Mouse (Mus musculus): Measurements from ENCODE around the gene Zfp446. TPM values are rescaled to one million over a fixed set of nuclear protein-coding genes. Genes with fewer than 3 reads are reported as not detected.

The Zfp446 gene
- polyA plus RNA-seq, 1 experiment: 1.7 TPM

DNA sequence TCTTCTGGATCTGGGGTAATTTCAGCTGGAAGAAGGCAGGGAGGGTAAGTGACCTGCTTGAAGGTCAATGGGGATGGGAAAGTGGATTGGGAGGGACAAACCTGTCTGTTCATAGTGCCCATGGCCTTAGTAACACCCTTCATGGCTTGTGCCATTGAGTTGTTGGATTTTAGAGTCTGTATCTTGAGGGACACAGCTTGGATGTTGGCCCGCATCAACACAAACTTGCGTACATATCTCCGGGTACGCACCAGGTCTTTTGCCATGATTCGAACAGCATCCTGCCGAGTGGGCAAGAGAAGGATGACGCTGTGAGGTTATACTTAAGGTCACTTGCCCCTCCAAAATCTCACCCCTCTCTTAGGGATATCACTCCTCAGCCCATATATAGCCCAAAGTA is 54.9 kb downstream of the Zfp446 start:
- H3K4me2 ChIP-seq (ENCODE audit: low read depth): no peak overlapping the region
- peaks cover 25% of the 10 kb centered on the region for H3K79me2 ChIP-seq (ENCODE audit: control insufficient read depth, insufficient read depth)
- no peaks in the 10 kb centered on the region for H3K27me3 ChIP-seq (ENCODE audit: control insufficient read depth, insufficient read depth, insufficient read length)
- H3ac ChIP-seq (ENCODE audit: control insufficient read depth, insufficient read length): no peak overlapping the region
- H3K36me3 ChIP-seq (ENCODE audit: control insufficient read depth, insufficient read depth): peaks cover 56% of the 10 kb centered on the region
- TF ChIP-seq POLR2AphosphoS2 (IDR thresholded peaks at IDR 0.05; ENCODE audit: insufficient read length, low read depth) (peak; percentile 48), MYOG (IDR thresholded peaks at IDR 0.05; ENCODE audit: control insufficient read depth in 1 of 3, insufficient read depth in 1 of 3, insufficient read length in 2 of 3, low read depth in 2 of 3) (no peak)
- no peak overlapping the region for H3K4me3 ChIP-seq

DNA sequence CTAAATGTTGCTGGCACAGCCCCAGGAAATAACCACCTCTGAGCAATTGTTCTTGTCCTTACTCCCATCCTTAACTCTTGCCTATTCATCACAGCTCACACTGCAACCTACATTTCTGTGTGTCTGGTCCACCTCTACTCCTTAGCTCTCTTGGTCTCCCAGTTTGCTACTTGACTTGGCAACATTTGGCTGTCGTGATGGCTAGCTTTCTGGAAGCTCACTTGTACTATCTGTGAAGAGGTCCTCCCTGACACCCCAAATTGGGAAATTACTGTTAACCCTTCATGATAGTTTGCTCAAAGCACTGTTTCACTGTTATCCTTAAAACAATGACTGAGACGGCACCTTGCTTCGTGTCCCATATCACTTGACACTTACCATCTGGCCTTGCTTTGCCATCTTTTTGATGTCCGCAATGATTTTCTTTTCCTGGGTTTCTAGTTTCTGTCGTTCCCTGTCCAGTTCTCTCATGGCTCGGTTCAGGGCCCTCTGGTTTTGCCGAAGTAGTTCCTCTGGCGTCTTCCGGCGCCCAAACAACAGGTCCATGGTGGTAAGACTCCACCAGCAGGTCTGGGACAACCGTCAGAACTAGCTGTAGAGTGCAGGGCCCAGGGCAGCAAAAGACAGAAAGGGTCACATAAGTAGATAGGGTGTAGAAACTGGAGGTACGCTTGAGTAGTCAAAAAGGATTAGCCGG is 56.0 kb downstream of the Zfp446 start:
- no peak for TF ChIP-seq MYOD1 (IDR thresholded peaks at IDR 0.05; ENCODE audit: control insufficient read depth in 1 of 3, insufficient read length in 2 of 3, low read depth in 2 of 3)
- TF ChIP-seq POLR2AphosphoS2 (IDR thresholded peaks at IDR 0.05; ENCODE audit: insufficient read length, low read depth): peak; percentile 27
- Histone ChIP-seq H3K27me3 (ENCODE audit: control insufficient read depth, insufficient read depth, insufficient read length) (no peaks in the 10 kb centered on the region), H3K4me2 (ENCODE audit: low read depth) (peak overlapping the region; percentile 98), H3K79me2 (ENCODE audit: control insufficient read depth, insufficient read depth) (peaks cover 21% of the 10 kb centered on the region), H3ac (ENCODE audit: control insufficient read depth, insufficient read length) (peak overlapping the region; percentile 48), H3K36me3 (ENCODE audit: control insufficient read depth, insufficient read depth) (peaks cover 47% of the 10 kb centered on the region), H3K4me3 (peak overlapping the region; percentile 81)

DNA sequence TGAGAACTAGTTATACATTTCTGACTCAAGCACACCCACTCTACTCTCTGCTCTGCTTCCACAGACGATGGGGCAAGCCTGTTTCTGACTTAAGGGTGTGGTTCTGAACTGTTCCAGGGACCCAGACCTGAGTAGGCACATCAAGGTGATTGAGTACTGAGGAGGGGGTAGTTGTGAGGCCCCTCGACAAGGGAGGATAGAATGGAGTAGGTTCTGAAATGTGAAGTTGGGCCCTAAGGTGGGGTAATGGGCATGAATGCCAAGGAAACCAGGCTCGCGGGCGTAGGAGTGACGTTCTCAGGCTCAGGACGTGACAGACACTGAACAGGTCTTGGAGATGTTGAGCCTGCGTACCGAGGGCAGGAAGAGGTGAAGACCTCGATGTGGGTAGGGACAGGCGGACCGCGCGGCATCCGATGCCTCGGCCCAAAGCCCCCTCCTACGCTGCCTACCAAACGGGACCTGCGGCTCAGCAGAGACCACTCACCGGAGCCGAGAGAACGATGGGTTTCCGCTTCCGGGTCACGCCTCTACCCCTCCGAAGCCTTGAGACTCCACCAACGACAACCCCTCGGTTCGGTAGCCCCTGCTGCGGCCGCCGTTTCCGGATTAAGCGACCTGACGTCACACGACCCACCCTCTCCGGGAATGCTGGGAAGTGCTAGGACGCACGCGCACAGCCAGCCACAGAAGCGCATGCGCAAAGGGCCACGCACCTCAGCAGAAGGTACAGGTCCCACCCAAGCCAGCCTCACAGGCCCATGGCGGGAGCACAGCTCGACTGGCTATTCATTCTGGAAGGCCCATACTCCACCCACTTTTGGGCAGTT is 56.7 kb downstream of the Zfp446 start, which contains the start of gene Chmp2a:
TSS of gene Chmp2a (minus strand) at position 660 of the 830 bp plus-strand sequence.
- no peak for TF ChIP-seq CEBPB (IDR thresholded peaks at IDR 0.05; ENCODE audit: insufficient read depth, poor library complexity, severe bottlenecking)
- TF ChIP-seq USF1 (IDR thresholded peaks at IDR 0.05; ENCODE audit: low read depth): no peak
- TF ChIP-seq REST (IDR thresholded peaks at IDR 0.05; ENCODE audit: insufficient read depth, insufficient read length): no peak
- TF ChIP-seq MAX (IDR thresholded peaks at IDR 0.05; ENCODE audit: low read depth): no peak
- peak in 1 of 3 experiments; percentile 25 for TF ChIP-seq MYOG (IDR thresholded peaks at IDR 0.05; ENCODE audit: control insufficient read depth in 1 of 3, insufficient read depth in 1 of 3, insufficient read length in 2 of 3, low read depth in 2 of 3)
- peak; percentile 100 for TF ChIP-seq POLR2AphosphoS2 (IDR thresholded peaks at IDR 0.05; ENCODE audit: insufficient read length, low read depth)
- peak; percentile 93 for TF ChIP-seq POLR2A (IDR thresholded peaks at IDR 0.05; ENCODE audit: insufficient read length, low read depth)
- peak in 1 of 3 experiments; percentile 16 for TF ChIP-seq MYOD1 (IDR thresholded peaks at IDR 0.05; ENCODE audit: control insufficient read depth in 1 of 3, insufficient read length in 2 of 3, low read depth in 2 of 3)
- peak; percentile 67 for TF ChIP-seq SRF (IDR thresholded peaks at IDR 0.05; ENCODE audit: control insufficient read depth, insufficient read length, low read depth)
- peak within 1 kb of the TSS; percentile 48 for H3ac ChIP-seq (ENCODE audit: control insufficient read depth, insufficient read length)
- peaks cover 21% of the 10 kb centered on the region for H3K79me2 ChIP-seq (ENCODE audit: control insufficient read depth, insufficient read depth)
- H3K36me3 ChIP-seq (ENCODE audit: control insufficient read depth, insufficient read depth): peaks cover 41% of the 10 kb centered on the region
- H3K4me3 ChIP-seq: peak within 1 kb of the TSS; percentile 81
- H3K4me2 ChIP-seq (ENCODE audit: low read depth): peak within 1 kb of the TSS; percentile 98
- H3K27me3 ChIP-seq (ENCODE audit: control insufficient read depth, insufficient read depth, insufficient read length): no peaks in the 10 kb centered on the region

Other genes starting within 250 kb of the Zfp446 start
- not detected for gene Vmn2r56, start 242.8 kb upstream of the Zfp446 start, polyA plus RNA-seq (2012; fragmentation: generic; extraction: Trizol)
- gene Zscan18, start 174.2 kb upstream of the Zfp446 start, polyA plus RNA-seq (2012; fragmentation: generic; extraction: Trizol): 0.22 TPM
- 1.0 TPM for gene Zfp329, start 159.0 kb upstream of the Zfp446 start, polyA plus RNA-seq (2012; fragmentation: generic; extraction: Trizol)
- 11.4 TPM for gene Zfp110, start 143.1 kb upstream of the Zfp446 start, polyA plus RNA-seq (2012; fragmentation: generic; extraction: Trizol)
- gene Zfp128, start 96.7 kb upstream of the Zfp446 start, polyA plus RNA-seq (2012; fragmentation: generic; extraction: Trizol): 1.2 TPM
- 3.1 TPM for gene Zscan22, start 80.0 kb upstream of the Zfp446 start, polyA plus RNA-seq (2012; fragmentation: generic; extraction: Trizol)
- gene Rps5, start 55.6 kb upstream of the Zfp446 start, polyA plus RNA-seq (2012; fragmentation: generic; extraction: Trizol): 2,432 TPM
- 0.91 TPM for gene Rnf225, start 50.4 kb upstream of the Zfp446 start, polyA plus RNA-seq (2012; fragmentation: generic; extraction: Trizol)
- gene Zfp324, start 12.0 kb upstream of the Zfp446 start, polyA plus RNA-seq (2012; fragmentation: generic; extraction: Trizol): 1.9 TPM
- not detected for gene Slc27a5, start 20.3 kb downstream of the Zfp446 start, polyA plus RNA-seq (2012; fragmentation: generic; extraction: Trizol)
- gene Trim28, start 21.3 kb downstream of the Zfp446 start, polyA plus RNA-seq (2012; fragmentation: generic; extraction: Trizol): 252 TPM
- 8.2 TPM for gene Zbtb45, start 32.2 kb downstream of the Zfp446 start, polyA plus RNA-seq (2012; fragmentation: generic; extraction: Trizol)
- 189 TPM for gene Chmp2a, start 57.0 kb downstream of the Zfp446 start, polyA plus RNA-seq (2012; fragmentation: generic; extraction: Trizol)
- 227 TPM for gene Ube2m, start 60.4 kb downstream of the Zfp446 start, polyA plus RNA-seq (2012; fragmentation: generic; extraction: Trizol)
- gene Mzf1, start 76.9 kb downstream of the Zfp446 start, polyA plus RNA-seq (2012; fragmentation: generic; extraction: Trizol): 0.37 TPM
- gene Vmn1r85, start 117.3 kb downstream of the Zfp446 start, polyA plus RNA-seq (2012; fragmentation: generic; extraction: Trizol): not detected
- not detected for gene Vmn1r86, start 142.1 kb downstream of the Zfp446 start, polyA plus RNA-seq (2012; fragmentation: generic; extraction: Trizol)
- not detected for gene Vmn1r87, start 162.3 kb downstream of the Zfp446 start, polyA plus RNA-seq (2012; fragmentation: generic; extraction: Trizol)
- gene Vmn1r88, start 181.7 kb downstream of the Zfp446 start, polyA plus RNA-seq (2012; fragmentation: generic; extraction: Trizol): not detected
- not detected for gene Vmn1r89, start 235.2 kb downstream of the Zfp446 start, polyA plus RNA-seq (2012; fragmentation: generic; extraction: Trizol)

All from myocyte (in vitro differentiated cells).